Mouse (Mus musculus): Measurements from ENCODE around the gene Cenpx. TPM values are rescaled to one million over a fixed set of nuclear protein-coding genes. Genes with fewer than 3 reads are reported as not detected.

Cenpx gene
- total RNA-seq, 2 experiments from 2014 or later, result 30.1 to 32.0 TPM

- DNase-seq (ENCODE audit: low spot score in 2 of 2), result no peak
Observed at GRCm38 (mm10) chr11:120662759-120663158, 50.8 kb downstream of the Cenpx start.

GRCm38 (mm10) chr11:120661076-120661460, 52.5 kb downstream of the Cenpx start, which contains the start of gene Notum:
Gene Notum (minus strand): TSS chr11:120661175.
- no peak for DNase-seq (ENCODE audit: low spot score in 2 of 2)

Other genes with a start within 250 kb of the Cenpx start
- 10 to 100 TPM; 57.9 to 61.5 TPM for gene Arl16, start 246.1 kb downstream of the Cenpx start, total RNA-seq (2021)
- 10 to 100 TPM; 76.4 to 82.3 TPM for gene Mrpl12, start 229.1 kb downstream of the Cenpx start, total RNA-seq (2021)
- gene Slc25a10, start 221.9 kb downstream of the Cenpx start, total RNA-seq (2021), result 10 to 100 TPM; 24.5 to 25.8 TPM
- under 1 TPM in 1 of 2 experiments, not detected in 1; 0.18 TPM for gene Gcgr, start 183.0 kb downstream of the Cenpx start, total RNA-seq (2021)
- gene Mcrip1, start 164.0 kb downstream of the Cenpx start, total RNA-seq (2021), result 100 to 1,000 TPM in 1 of 2 experiments, 10 to 100 TPM in 1; 95.4 to 107 TPM
- not detected for gene Ppp1r27, start 162.6 kb downstream of the Cenpx start, total RNA-seq (2021)
- 100 to 1,000 TPM; 153 to 161 TPM for gene P4hb, start 140.5 kb downstream of the Cenpx start, total RNA-seq (2021)
- 100 to 1,000 TPM; 344 to 379 TPM for gene Arhgdia, start 132.1 kb downstream of the Cenpx start, total RNA-seq (2021)
- gene Alyref, start 115.4 kb downstream of the Cenpx start, total RNA-seq (2021), result 10 to 100 TPM; 79.8 to 91.3 TPM
- 100 to 1,000 TPM in 1 of 2 experiments, 10 to 100 TPM in 1; 93.5 to 107 TPM for gene Anapc11, start 115.3 kb downstream of the Cenpx start, total RNA-seq (2021)
- 1 to 10 TPM; 2.2 to 2.4 TPM for gene Npb, start 105.3 kb downstream of the Cenpx start, total RNA-seq (2021)
- 100 to 1,000 TPM; 132 to 145 TPM for gene Pcyt2, start 95.8 kb downstream of the Cenpx start, total RNA-seq (2021)
- gene Sirt7, start 88.5 kb downstream of the Cenpx start, total RNA-seq (2021), result 10 to 100 TPM; 33.5 to 39.7 TPM
- gene Mafg, start 80.1 kb downstream of the Cenpx start, total RNA-seq (2021), result 10 to 100 TPM; 79.3 to 86.7 TPM
- 1 to 10 TPM; 3.5 to 5.3 TPM for gene Pycr1, start 70.0 kb downstream of the Cenpx start, total RNA-seq (2021)
- gene Myadml2, start 65.6 kb downstream of the Cenpx start, total RNA-seq (2021), result 1 to 10 TPM; 1.1 to 2.1 TPM
- 1 to 10 TPM; 5.8 to 7.4 TPM for gene Notum, start 52.6 kb downstream of the Cenpx start, total RNA-seq (2021)
- gene Aspscr1, start 40.8 kb downstream of the Cenpx start, total RNA-seq (2021), result 10 to 100 TPM; 55.5 to 62.5 TPM
- 10 to 100 TPM; 61.1 to 71.1 TPM for gene Lrrc45, start 187 bp upstream of the Cenpx start, total RNA-seq (2021)
- gene Rac3, start 7.7 kb upstream of the Cenpx start, total RNA-seq (2021), result 100 to 1,000 TPM; 247 to 249 TPM
- gene Dcxr, start 13.5 kb upstream of the Cenpx start, total RNA-seq (2021), result 10 to 100 TPM in 1 of 2 experiments, 1 to 10 TPM in 1; 7.8 to 10.2 TPM
- 1 to 10 TPM; 2.6 to 2.8 TPM for gene Cbr2, start 18.4 kb upstream of the Cenpx start, total RNA-seq (2021)
- gene Hmga1b, start 49.1 kb upstream of the Cenpx start, total RNA-seq (2021), result 10 to 100 TPM; 18.7 to 22.2 TPM
- gene Rfng, start 70.5 kb upstream of the Cenpx start, total RNA-seq (2021), result 10 to 100 TPM; 89.5 to 91.8 TPM
- gene Gps1, start 70.5 kb upstream of the Cenpx start, total RNA-seq (2021), result 100 to 1,000 TPM; 136 to 144 TPM
- 10 to 100 TPM; 42.3 to 44.5 TPM for gene Dus1l, start 82.7 kb upstream of the Cenpx start, total RNA-seq (2021)
- 100 to 1,000 TPM; 286 to 320 TPM for gene Fasn, start 110.8 kb upstream of the Cenpx start, total RNA-seq (2021)
- 1 to 10 TPM; 7.3 to 7.4 TPM for gene Ccdc57, start 219.1 kb upstream of the Cenpx start, total RNA-seq (2021)
- gene Slc16a3, start 234.7 kb upstream of the Cenpx start, total RNA-seq (2021), result 1 to 10 TPM; 2.9 to 4.1 TPM

Measured in layer of hippocampus, postnatal 10 days (tissue).